In genomic region chr6:32512010-32512409, GRCm38 (mm10) we compare ENCODE assay signal across 10 mouse cellular contexts.
DNase-seq lines count a peak whose midpoint lies in the region; ATAC-seq and TF ChIP-seq lines count a peak whose summit lies in the region.
"Had no signal": no experiment of that assay in that cellular context is flagged by ENCODE, and none has a peak within 500 bp of the region (broad histone marks: within the 10 kb centered on the region; RNA-seq: fewer than 3 reads in every experiment).

No protein-coding gene starts in this region.

- no peaks in the 10 kb centered on the region for H3K27me3 ChIP-seq in lung, embryonic 14.5 days (ENCODE audit: insufficient read depth, low read length)
- H3K27me3 ChIP-seq in small intestine, adult 2 months (ENCODE audit: control insufficient read depth, insufficient read depth, low read length), result no peaks in the 10 kb centered on the region
- no peaks in the 10 kb centered on the region for H3K27me3 ChIP-seq in limb, embryonic 10.5 days (ENCODE audit: low read depth, poor library complexity, severe bottlenecking)
- H3K27me3 ChIP-seq: liver, embryonic 15.5 days had no signal

- TF ChIP-seq POLR2A in lung, adult 2 months (IDR thresholded peaks at IDR 0.05; ENCODE audit: borderline replicate concordance, extremely low read depth, low read depth, low read length), result no peak
- TF ChIP-seq POLR2A in small intestine, adult 2 months (IDR thresholded peaks at IDR 0.05; ENCODE audit: low read depth, low read length), result no peak

- peak; percentile 47 to 77 for DNase-seq in heart, adult 18-20 months
- DNase-seq in heart, postnatal 14 days, result no peak
- peak; percentile 9 for DNase-seq in lung, embryonic 14.5 days
- DNase-seq in lung, adult 2 months, result no peak
- peak; percentile 37 to 47 for DNase-seq in heart, postnatal 10 days
- no peak for DNase-seq in limb, embryonic 10.5 days (ENCODE audit: low spot score)
- DNase-seq in gastrocnemius, postnatal 25 days, result no peak
- DNase-seq: cerebellum, adult 8-10 months had no signal

- WGBS in lung, embryonic 14.5 days, result 61% methylated on average over 1 of the region's 1 CpGs
- 8% methylated on average over 1 of the region's 1 CpGs for WGBS in lung, adult 2 months
- WGBS in small intestine, adult 2 months, result 6% methylated on average over 1 of the region's 1 CpGs
- 77% methylated on average over 1 of the region's 1 CpGs for WGBS in limb, embryonic 10.5 days

- no peak overlapping the region for H3K4me2 ChIP-seq in lung, embryonic 14.5 days
- H3K4me2 ChIP-seq: liver, embryonic 15.5 days had no signal

- H3K9ac ChIP-seq in lung, embryonic 14.5 days, result no peak overlapping the region
- H3K9ac ChIP-seq: liver, embryonic 15.5 days had no signal

- no peaks in the 10 kb centered on the region for H3K9me3 ChIP-seq in lung, embryonic 14.5 days (ENCODE audit: low read depth, low read length)
- no peaks in the 10 kb centered on the region for H3K9me3 ChIP-seq in limb, embryonic 10.5 days (replicated peaks)
- H3K9me3 ChIP-seq: liver, embryonic 15.5 days had no signal

- no peak overlapping the region for H3K27ac ChIP-seq in lung, embryonic 14.5 days (ENCODE audit: low read depth)
- 0 out of 2 replicates have a peak overlapping the region, but pooled peaks have one; percentile 54 for H3K27ac ChIP-seq in small intestine, adult 2 months (ENCODE audit: insufficient read depth, low read depth, low read length)
- H3K27ac ChIP-seq in limb, embryonic 10.5 days, result no peak overlapping the region
- H3K27ac ChIP-seq: liver, embryonic 15.5 days had no signal

- no peaks in the 10 kb centered on the region for H3K36me3 ChIP-seq in lung, embryonic 14.5 days (ENCODE audit: insufficient read depth)
- no peaks in the 10 kb centered on the region for H3K36me3 ChIP-seq in small intestine, adult 2 months (ENCODE audit: control insufficient read depth, insufficient read depth, low read length)
- no peaks in the 10 kb centered on the region for H3K36me3 ChIP-seq in limb, embryonic 10.5 days
- H3K36me3 ChIP-seq: liver, embryonic 15.5 days had no signal

- H3K4me1 ChIP-seq in lung, embryonic 14.5 days (ENCODE audit: insufficient read depth), result no peaks in the 10 kb centered on the region; the same call in 1 of the 2 replicates
- H3K4me1 ChIP-seq in lung, adult 2 months (ENCODE audit: control insufficient read depth, insufficient read depth, low read length), result peaks cover 19% of the 10 kb centered on the region
- H3K4me1 ChIP-seq in small intestine, adult 2 months (ENCODE audit: control insufficient read depth, insufficient read depth, insufficient read length, low read length), result no peaks in the 10 kb centered on the region
- peaks cover 20% of the 10 kb centered on the region for H3K4me1 ChIP-seq in limb, embryonic 10.5 days
- H3K4me1 ChIP-seq: liver, embryonic 15.5 days had no signal

- intact Hi-C loops in heart, postnatal 14 days (cut with DNase I), result no loop called here
- intact Hi-C loops in heart, postnatal 10 days (cut with DNase I), result loop anchor here (5.0 kb wide), 1 partner anchor 75 kb away; the partner anchor contains the start of gene Plxna4

- no peak overlapping the region for H3K4me3 ChIP-seq in lung, embryonic 14.5 days (ENCODE audit: low read depth, low read length)
- H3K4me3 ChIP-seq in lung, adult 2 months (replicated peaks; ENCODE audit: extremely low read depth, low read depth, low read length), result no peak overlapping the region
- H3K4me3 ChIP-seq in small intestine, adult 2 months (ENCODE audit: low read depth, low read length), result no peak overlapping the region
- H3K4me3 ChIP-seq in limb, embryonic 10.5 days, result no peak overlapping the region
- H3K4me3 ChIP-seq: liver, embryonic 15.5 days had no signal

- no peak for TF ChIP-seq CTCF in lung, embryonic 14.5 days (IDR thresholded peaks at IDR 0.05; ENCODE audit: low read depth)
- TF ChIP-seq CTCF in lung, adult 2 months (IDR thresholded peaks at IDR 0.05; ENCODE audit: insufficient read depth, low read length), result no peak
- TF ChIP-seq CTCF in small intestine, adult 2 months (IDR thresholded peaks at IDR 0.05; ENCODE audit: extremely low read depth, insufficient read length, insufficient replicate concordance, low read depth, low read length), result no peak

- no peak for ATAC-seq in lung, embryonic 14.5 days (ENCODE audit: insufficient read depth)

Comparison
In these comparisons a context has a peak if more than half of its experiments do, and no peak if none do; other contexts are left out.
1. DNase-seq: peak in heart, adult 18-20 months (2 of 2), lung, embryonic 14.5 days (single experiment) and heart, postnatal 10 days (2 of 2); none in heart, postnatal 14 days (0 of 2), lung, adult 2 months (single experiment), limb, embryonic 10.5 days (single experiment) and gastrocnemius, postnatal 25 days (single experiment).